Mouse (Mus musculus) limb, embryonic 14.5 days (tissue): ENCODE measurements at regions not wholly inside any gene's neighbourhood (a gene's known extent, or its start where the extent isn't known, plus 50 kb on each side); places are given as distances from the start of the nearest gene placed in this dataset.

Source experiments
- ATAC-seq: fragments of 200-750 bp; cut with Nextera tagmentation; 2 replicates; pipeline ENCODE4 v1.8.0; 2017; ENCODE audit warnings: low read depth, moderate number of reproducible peaks, moderate TSS enrichment; ENCODE audit not compliant: low FRiP score
- DNase-seq: peaks from one replicate; pipeline ENCODE4 v3.0.0-alpha.2; 2015; ENCODE audit warnings: low spot score
- H3K27ac ChIP-seq: fragments of 300-500 bp; sonication (generic); replicated peaks from 2 replicates; pipeline ENCODE4 v1.5.1; 2014; ENCODE audit warnings: low read depth, mild to moderate bottlenecking, low read length, moderate library complexity, mixed read lengths
- H3K27me3 ChIP-seq: fragments of 300-500 bp; sonication (generic); 2 replicates; pipeline ENCODE4 v1.6.1; 2014; ENCODE audit warnings: low read length, mixed read lengths; ENCODE audit not compliant: control insufficient read depth, insufficient read depth
- H3K36me3 ChIP-seq: fragments of 300-500 bp; sonication (generic); 2 replicates; pipeline ENCODE4 v1.6.1; 2014; ENCODE audit warnings: mild to moderate bottlenecking, low read length, moderate library complexity, mixed read lengths; ENCODE audit not compliant: control insufficient read depth, insufficient read depth
- H3K4me1 ChIP-seq: fragments of 300-500 bp; sonication (generic); 2 replicates; pipeline ENCODE4 v1.6.1; 2014; ENCODE audit warnings: antibody characterized with exemption, low read length, mixed read lengths; ENCODE audit not compliant: control insufficient read depth, insufficient read depth
- H3K4me2 ChIP-seq: fragments of 300-500 bp; sonication (generic); replicated peaks from 2 replicates; pipeline ENCODE4 v1.6.1; 2014; ENCODE audit warnings: low read depth, mild to moderate bottlenecking, low read length, moderate library complexity; ENCODE audit not compliant: severe bottlenecking
- H3K4me3 ChIP-seq: fragments of 300-500 bp; sonication (generic); replicated peaks from 2 replicates; pipeline ENCODE4 v1.5.1; 2014; ENCODE audit warnings: low read length
- H3K9ac ChIP-seq: fragments of 300-500 bp; sonication (generic); 2 replicates; pipeline ENCODE4 v1.6.1; 2014; ENCODE audit warnings: mild to moderate bottlenecking, low read depth, low read length, moderate library complexity; ENCODE audit not compliant: severe bottlenecking
- H3K9me3 ChIP-seq: fragments of 300-500 bp; sonication (generic); 2 replicates; pipeline ENCODE4 v1.6.1; 2016; ENCODE audit warnings: low read length; ENCODE audit not compliant: control insufficient read depth
- POLR2A ChIP-seq: fragments of 200-500 bp; IDR thresholded peaks from 2 replicates; pipeline ENCODE4 v1.8.0; 2012; ENCODE audit warnings: inconsistent platforms, mild to moderate bottlenecking, moderate library complexity, borderline replicate concordance; ENCODE audit not compliant: insufficient read depth, insufficient read length; ENCODE audit errors: extremely low read depth
- WGBS: fragments of 180-500 bp; shearing (Covaris S2); extraction: QIAGEN DNeasy Blood & Tissue Kit; methylation state at CpG from one replicate; pipeline ENCODE4 v1.1.7; 2014; 5-methylcytosine and 5-hydroxymethylcytosine counted together

DNA sequence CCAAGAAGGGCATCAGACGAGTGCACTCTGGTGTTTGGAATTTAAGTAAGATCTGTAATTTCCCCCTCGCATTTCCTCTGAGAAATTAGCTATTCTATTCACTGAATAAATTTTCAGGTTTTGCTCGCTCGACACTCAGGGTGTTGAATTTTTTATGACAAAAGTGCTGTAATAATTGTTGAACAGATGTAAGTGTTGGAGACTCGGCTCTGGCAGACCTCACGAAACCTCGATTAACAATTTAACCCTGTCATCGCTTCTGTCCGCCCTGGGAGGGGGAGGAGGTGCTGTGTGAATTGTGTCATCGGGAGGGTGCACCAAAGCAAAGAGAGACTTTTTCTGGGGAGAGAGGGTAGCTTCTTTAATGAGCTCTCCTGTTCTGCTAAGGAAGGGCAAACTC, 518.5 kb downstream of the Vrk1 start:
- ATAC-seq (no peak), DNase-seq (no peak)
- no peak overlapping the region for H3K9ac ChIP-seq
- peaks cover 8% of the 10 kb centered on the region; the same call in 1 of the 2 replicates for H3K9me3 ChIP-seq
- H3K4me2 ChIP-seq = no peak overlapping the region
- WGBS = 21% methylated on average over 10 of the region's 10 CpGs
- TF ChIP-seq POLR2A = no peak
- H3K36me3 ChIP-seq = no peaks in the 10 kb centered on the region
- H3K4me1 ChIP-seq = peaks cover 2% of the 10 kb centered on the region; the same call in 1 of the 2 replicates
- no peak overlapping the region for H3K27ac ChIP-seq
- no peak overlapping the region for H3K4me3 ChIP-seq
- 0 out of 2 replicates have a peak, but pooled peaks cover 3% of the 10 kb centered on the region for H3K27me3 ChIP-seq

GRCm38 (mm10) chr12:106529175-106529574, 519.1 kb downstream of the Vrk1 start:
- H3K27ac ChIP-seq = no peak overlapping the region
- TF ChIP-seq POLR2A = no peak
- H3K27me3 ChIP-seq = 0 out of 2 replicates have a peak, but pooled peaks cover 3% of the 10 kb centered on the region
- no peak overlapping the region for H3K9ac ChIP-seq
- no peak for DNase-seq
- H3K4me1 ChIP-seq = peaks cover 2% of the 10 kb centered on the region; the same call in 1 of the 2 replicates
- no peak for ATAC-seq
- H3K36me3 ChIP-seq = no peaks in the 10 kb centered on the region
- H3K9me3 ChIP-seq = peaks cover 8% of the 10 kb centered on the region; the same call in 1 of the 2 replicates
- H3K4me3 ChIP-seq = no peak overlapping the region
- H3K4me2 ChIP-seq = no peak overlapping the region
- 15% methylated on average over 11 of the region's 11 CpGs for WGBS

DNA sequence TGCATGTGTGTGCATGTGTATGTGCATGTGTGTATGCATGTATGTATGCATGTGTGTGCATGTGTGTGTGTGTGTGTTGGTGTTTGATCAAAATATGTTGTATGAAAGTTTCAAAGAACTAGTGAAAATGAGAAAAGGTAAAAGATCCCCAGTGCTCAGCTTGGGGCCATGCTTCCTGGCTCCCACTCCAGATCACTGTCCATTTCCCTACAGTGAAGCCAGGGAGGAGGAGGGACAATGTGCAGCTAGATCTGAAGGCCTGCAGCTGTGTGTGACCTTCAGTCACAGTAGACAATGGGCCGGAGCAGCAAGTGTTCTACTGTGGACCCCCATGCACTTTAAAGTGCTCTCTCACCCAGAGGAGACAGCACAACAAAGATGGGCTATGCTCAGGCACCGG, 525.1 kb downstream of the Vrk1 start:
- no peaks in the 10 kb centered on the region for H3K27me3 ChIP-seq
- DNase-seq (no peak), ATAC-seq (no peak)
- no peaks in the 10 kb centered on the region for H3K4me1 ChIP-seq
- no peak for TF ChIP-seq POLR2A
- H3K36me3 ChIP-seq = no peaks in the 10 kb centered on the region
- H3K4me2 ChIP-seq = no peak overlapping the region
- H3K9ac ChIP-seq = no peak overlapping the region
- WGBS = 72% methylated on average over 2 of the region's 2 CpGs
- no peak overlapping the region for H3K4me3 ChIP-seq
- H3K9me3 ChIP-seq = peaks cover 4% of the 10 kb centered on the region; the same call in 1 of the 2 replicates
- H3K27ac ChIP-seq = no peak overlapping the region

DNA sequence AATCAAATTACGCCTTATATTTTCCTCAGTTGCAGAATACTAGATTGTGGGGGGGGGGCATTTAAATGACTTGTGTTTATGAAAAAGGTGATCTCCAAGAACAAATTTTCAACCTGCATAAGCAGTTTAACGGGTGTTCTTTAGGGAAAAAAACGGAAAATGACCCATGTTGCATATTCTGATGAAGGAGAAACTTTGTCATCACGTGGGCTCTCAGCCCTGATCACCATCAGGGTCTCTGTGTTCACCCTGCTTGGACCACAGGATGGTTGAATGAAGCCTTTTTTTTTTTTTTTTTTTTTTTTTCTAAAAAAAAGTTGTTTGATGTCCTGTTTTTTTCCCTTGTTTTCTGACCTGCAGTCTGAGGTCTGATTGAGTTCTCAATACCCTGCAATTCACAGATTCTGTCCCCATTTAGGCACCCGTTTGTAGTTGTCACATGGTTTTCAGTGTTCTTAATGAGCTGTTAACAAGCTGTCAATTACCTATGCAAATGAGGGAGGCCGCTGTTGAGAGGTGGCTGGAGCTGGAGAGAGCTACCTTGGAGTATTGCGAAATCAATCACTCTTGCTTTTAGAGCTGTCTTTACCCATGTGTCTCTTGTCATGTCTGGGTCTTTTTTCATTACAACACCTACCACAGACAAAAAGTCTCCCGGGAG, 525.7 kb downstream of the Vrk1 start:
- Histone ChIP-seq H3K27me3 (no peaks in the 10 kb centered on the region), H3K4me3 (no peak overlapping the region), H3K9me3 (peaks cover 4% of the 10 kb centered on the region; the same call in 1 of the 2 replicates), H3K9ac (no peak overlapping the region), H3K4me2 (no peak overlapping the region), H3K36me3 (no peaks in the 10 kb centered on the region), H3K4me1 (no peaks in the 10 kb centered on the region), H3K27ac (no peak overlapping the region)
- TF ChIP-seq POLR2A = no peak
- DNase-seq (no peak), ATAC-seq (no peak)
- 27% methylated on average over 8 of the region's 8 CpGs for WGBS

DNA sequence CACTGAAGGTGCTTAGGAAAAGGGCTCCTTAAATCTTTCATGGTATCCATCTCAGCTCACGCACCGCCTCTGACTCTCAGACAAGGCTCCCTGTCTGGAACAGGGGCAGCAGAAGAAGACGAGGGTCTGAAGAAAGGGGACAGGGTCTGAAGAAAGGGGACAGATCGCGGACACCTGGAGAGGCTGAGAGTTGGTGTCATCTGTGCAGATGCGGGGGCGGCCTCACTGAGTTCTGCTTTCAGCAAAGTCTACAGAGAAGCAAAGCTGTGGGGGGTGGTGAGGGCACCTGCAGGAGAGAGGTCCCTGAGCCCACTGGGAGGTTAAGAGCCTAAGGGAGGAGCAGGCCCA, 526.2 kb downstream of the Vrk1 start:
- WGBS = 7% methylated on average over 7 of the region's 7 CpGs
- DNase-seq (no peak), ATAC-seq (no peak)
- no peak overlapping the region for H3K27ac ChIP-seq
- H3K4me3 ChIP-seq = no peak overlapping the region
- H3K27me3 ChIP-seq = no peaks in the 10 kb centered on the region
- TF ChIP-seq POLR2A = no peak
- H3K4me1 ChIP-seq = no peaks in the 10 kb centered on the region
- peaks cover 4% of the 10 kb centered on the region; the same call in 1 of the 2 replicates for H3K9me3 ChIP-seq
- no peaks in the 10 kb centered on the region for H3K36me3 ChIP-seq
- H3K4me2 ChIP-seq = no peak overlapping the region
- no peak overlapping the region for H3K9ac ChIP-seq

GRCm38 (mm10) chr12:106540003-106540402, 530.0 kb downstream of the Vrk1 start:
- TF ChIP-seq POLR2A = no peak
- H3K9ac ChIP-seq = no peak overlapping the region
- H3K4me3 ChIP-seq = no peak overlapping the region
- ATAC-seq = no peak
- no peak overlapping the region for H3K27ac ChIP-seq
- H3K36me3 ChIP-seq = no peaks in the 10 kb centered on the region
- H3K4me2 ChIP-seq = no peak overlapping the region
- WGBS = 39% methylated on average over 6 of the region's 6 CpGs
- DNase-seq = no peak
- peaks cover 4% of the 10 kb centered on the region; the same call in 1 of the 2 replicates for H3K9me3 ChIP-seq
- H3K27me3 ChIP-seq = no peaks in the 10 kb centered on the region
- H3K4me1 ChIP-seq = no peaks in the 10 kb centered on the region
